Comparison of ENCODE assay signal across 9 mouse cellular contexts in the genomic region with DNA sequence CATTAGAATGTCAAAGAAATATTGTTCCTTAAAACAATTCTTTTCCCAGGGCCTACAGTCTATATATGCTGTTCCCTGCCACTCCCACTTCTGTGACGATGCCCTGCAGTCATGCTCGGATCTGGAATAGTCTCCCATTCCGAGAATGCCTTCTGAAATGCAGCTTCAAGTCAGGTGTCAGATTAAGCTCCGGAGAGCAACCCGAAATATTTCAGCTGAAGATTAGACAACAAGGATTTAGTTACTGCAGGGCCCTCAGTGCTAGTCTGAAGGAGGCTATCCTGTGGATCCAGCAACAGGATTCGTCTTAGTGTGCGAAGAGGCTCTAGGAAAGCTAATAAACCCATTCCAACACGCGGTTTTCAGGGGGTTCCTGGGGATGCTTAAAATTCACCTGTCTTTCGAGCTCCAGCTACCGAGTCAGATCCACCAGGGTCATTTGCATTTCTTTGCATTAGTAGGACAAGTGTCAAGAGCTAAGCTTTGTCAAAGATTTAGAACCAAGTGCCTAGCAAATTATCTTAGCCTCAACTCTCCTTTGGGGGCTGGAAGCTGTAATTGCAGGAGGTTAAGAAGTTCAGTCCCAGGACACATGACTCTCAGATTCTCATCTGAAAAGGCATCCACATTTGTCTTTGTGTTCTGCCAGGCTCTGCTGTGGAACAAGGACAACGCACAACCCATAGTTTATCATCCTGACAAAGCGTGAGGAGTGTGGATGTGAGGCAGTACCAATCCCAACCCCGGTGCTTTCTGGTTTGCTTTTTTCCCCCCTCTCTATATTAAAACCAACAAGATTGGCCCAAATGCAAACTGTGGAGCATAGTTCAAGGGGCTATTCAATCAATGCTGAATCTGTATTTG. TPM values are rescaled to one million over a fixed set of nuclear protein-coding genes. Genes with fewer than 3 reads are reported as not detected.
DNase-seq lines count a peak whose midpoint lies in the region; ATAC-seq and TF ChIP-seq lines count a peak whose summit lies in the region.
"Had no signal": no experiment of that assay in that cellular context is flagged by ENCODE, and none has a peak within 500 bp of the region (broad histone marks: within the 10 kb centered on the region; RNA-seq: fewer than 3 reads in every experiment).

No protein-coding gene starts in this region.

- intact Hi-C loops in heart, postnatal 14 days (cut with DNase I), result loop anchor here (5.0 to 10.0 kb wide), 2 partner anchors 202 to 860 kb away; no protein-coding TSS in a partner anchor

- peaks cover 34% of the 10 kb centered on the region for H3K4me1 ChIP-seq in heart, embryonic 11.5 days (ENCODE audit: control insufficient read depth, insufficient read depth, low read length)
- no peaks in the 10 kb centered on the region for H3K4me1 ChIP-seq in heart, postnatal 0 days (ENCODE audit: control insufficient read depth, insufficient read depth)
- peaks cover 50% of the 10 kb centered on the region for H3K4me1 ChIP-seq in midbrain, embryonic 14.5 days (ENCODE audit: control insufficient read depth, insufficient read depth, low read length)

- no peak for TF ChIP-seq POLR2A in brain, embryonic 14.5 days (IDR thresholded peaks at IDR 0.05; ENCODE audit: borderline replicate concordance, extremely low read depth, insufficient read depth, insufficient read length, poor library complexity, severe bottlenecking)

- peak overlapping the region; percentile 81 for H3K4me3 ChIP-seq in heart, embryonic 11.5 days (ENCODE audit: low read depth, low read length)
- H3K4me3 ChIP-seq in heart, postnatal 0 days (ENCODE audit: low read depth, low read length), result peak overlapping the region; percentile 79
- H3K4me3 ChIP-seq in midbrain, embryonic 14.5 days (replicated peaks; ENCODE audit: low read depth, low read length), result peak overlapping the region; percentile 89

- H3K9me3 ChIP-seq in heart, embryonic 11.5 days (replicated peaks; ENCODE audit: control insufficient read depth, low read length), result no peaks in the 10 kb centered on the region
- no peaks in the 10 kb centered on the region for H3K9me3 ChIP-seq in heart, postnatal 0 days (replicated peaks; ENCODE audit: control insufficient read depth, low read length)
- H3K9me3 ChIP-seq in midbrain, embryonic 14.5 days (ENCODE audit: control insufficient read depth, low read length), result no peaks in the 10 kb centered on the region

- peak overlapping the region; percentile 91 for H3K4me2 ChIP-seq in heart, embryonic 11.5 days
- peak overlapping the region; percentile 96 for H3K4me2 ChIP-seq in heart, postnatal 0 days (ENCODE audit: low read depth, low read length)
- peak overlapping the region; percentile 91 for H3K4me2 ChIP-seq in midbrain, embryonic 14.5 days (ENCODE audit: low read length)

- H3K27ac ChIP-seq in heart, embryonic 11.5 days (ENCODE audit: low read depth, low read length), result no peak overlapping the region
- H3K27ac ChIP-seq in heart, postnatal 0 days (ENCODE audit: low read depth), result no peak overlapping the region
- H3K27ac ChIP-seq in midbrain, embryonic 14.5 days (replicated peaks; ENCODE audit: low read depth, low read length), result peak overlapping the region; percentile 43

- TF ChIP-seq EP300 in heart, postnatal 0 days (IDR thresholded peaks at IDR 0.05; ENCODE audit: low read depth), result no peak

- ATAC-seq in heart, embryonic 11.5 days (replicated peaks; ENCODE audit: insufficient number of reproducible peaks, low FRiP score, low TSS enrichment), result no peak
- no peak for ATAC-seq in heart, postnatal 0 days (ENCODE audit: insufficient read depth, low read depth)
- ATAC-seq in midbrain, embryonic 14.5 days (ENCODE audit: low FRiP score, low TSS enrichment), result no peak
- ATAC-seq in frontal cortex, adult (ENCODE audit: low TSS enrichment), result no peak

- no peak for DNase-seq in heart, postnatal 14 days
- DNase-seq in brain, embryonic 14.5 days (ENCODE audit: low read depth), result peak; percentile 82
- no peak for DNase-seq in heart, postnatal 0 days (ENCODE audit: low spot score)
- DNase-seq in midbrain, embryonic 14.5 days, result peak; percentile 65
- DNase-seq in yolk sac, embryonic 10.5 days (ENCODE audit: low spot score), result no peak
- DNase-seq in right cerebral cortex, postnatal 4 days, result no peak
- DNase-seq: layer of hippocampus, adult 9-11 months had no signal

- WGBS in heart, embryonic 11.5 days (ENCODE audit: insufficient replicate concordance), result 12% methylated on average over 14 of the region's 14 CpGs
- 26% methylated on average over 14 of the region's 14 CpGs for WGBS in heart, postnatal 0 days
- 3% methylated on average over 14 of the region's 14 CpGs for WGBS in midbrain, embryonic 14.5 days

- H3K27me3 ChIP-seq in heart, embryonic 11.5 days (ENCODE audit: control insufficient read depth, insufficient read depth, low read length), result no peaks in the 10 kb centered on the region
- no peaks in the 10 kb centered on the region for H3K27me3 ChIP-seq in heart, postnatal 0 days (ENCODE audit: control insufficient read depth, insufficient read depth, low read length)
- H3K27me3 ChIP-seq in midbrain, embryonic 14.5 days (ENCODE audit: control insufficient read depth, insufficient read depth, low read length), result peaks cover 16% of the 10 kb centered on the region; the same call in 1 of the 2 replicates

- no peak for TF ChIP-seq CTCF in brain, embryonic 14.5 days (IDR thresholded peaks at IDR 0.05; ENCODE audit: borderline replicate concordance, extremely low read depth, insufficient read depth, insufficient read length)
- TF ChIP-seq CTCF in heart, postnatal 0 days (IDR thresholded peaks at IDR 0.05; ENCODE audit: low read depth), result no peak

- no peaks in the 10 kb centered on the region for H3K36me3 ChIP-seq in heart, embryonic 11.5 days (ENCODE audit: control insufficient read depth, insufficient read depth, low read length)
- H3K36me3 ChIP-seq in heart, postnatal 0 days (replicated peaks; ENCODE audit: control insufficient read depth, insufficient read depth, low read length), result no peaks in the 10 kb centered on the region
- no peaks in the 10 kb centered on the region for H3K36me3 ChIP-seq in midbrain, embryonic 14.5 days (ENCODE audit: control insufficient read depth, insufficient read depth, low read length)

- peak overlapping the region; percentile 54; the same call in 1 of the 2 replicates for H3K9ac ChIP-seq in heart, embryonic 11.5 days (ENCODE audit: low read depth, low read length)
- H3K9ac ChIP-seq in heart, postnatal 0 days (replicated peaks; ENCODE audit: low read depth, low read length), result no peak overlapping the region
- peak overlapping the region; percentile 85 for H3K9ac ChIP-seq in midbrain, embryonic 14.5 days (replicated peaks; ENCODE audit: low read length)

RNA-seq across cellular contexts. Expression of gene Efnb2, which starts 4.2 kb away (rescaled TPM):
- polyA plus RNA-seq in heart, embryonic 11.5 days (2014; fragmentation: Nextera tagmentation; extraction: Ambion mirVana), result 18.5 and 19.1 TPM in 2 replicates
- 10 to 100 TPM; 33.5 to 39.9 TPM for total RNA-seq in heart, postnatal 14 days (2021)
- 89.3 and 111 TPM in 2 replicates for polyA plus RNA-seq in brain, embryonic 14.5 days (2012; rRNA removed)
- total RNA-seq in heart, postnatal 0 days (2014; rRNA removed; ENCODE audit: low replicate concordance), result 13.8 and 16.9 TPM in 2 replicates
- polyA plus RNA-seq in heart, postnatal 0 days (2015; fragmentation: Nextera tagmentation; extraction: Ambion mirVana), result 6.2 and 6.8 TPM in 2 replicates
- 14.0 and 17.1 TPM in 2 replicates for polyA plus RNA-seq in midbrain, embryonic 14.5 days (2014; fragmentation: Nextera tagmentation; extraction: Ambion mirVana)

RNA-seq across cellular contexts. Expression of gene Arglu1, which starts 33.5 kb away (rescaled TPM):
- polyA plus RNA-seq in heart, embryonic 11.5 days (2014; fragmentation: Nextera tagmentation; extraction: Ambion mirVana), result 78.4 and 85.9 TPM in 2 replicates
- total RNA-seq in heart, postnatal 14 days (2021), result 10 to 100 TPM; 35.6 to 39.7 TPM
- 201 and 255 TPM in 2 replicates for polyA plus RNA-seq in brain, embryonic 14.5 days (2012; rRNA removed)
- 35.7 and 38.6 TPM in 2 replicates for total RNA-seq in heart, postnatal 0 days (2014; rRNA removed; ENCODE audit: low replicate concordance)
- 62.6 and 68.0 TPM in 2 replicates for polyA plus RNA-seq in heart, postnatal 0 days (2015; fragmentation: Nextera tagmentation; extraction: Ambion mirVana)
- polyA plus RNA-seq in midbrain, embryonic 14.5 days (2014; fragmentation: Nextera tagmentation; extraction: Ambion mirVana), result 179 and 201 TPM in 2 replicates

Comparison
In these comparisons a context has a peak if more than half of its experiments do, and no peak if none do; other contexts are left out.
1. DNase-seq: peak in brain, embryonic 14.5 days (single experiment) and midbrain, embryonic 14.5 days (single experiment); none in heart, postnatal 14 days (0 of 2), heart, postnatal 0 days (single experiment), yolk sac, embryonic 10.5 days (single experiment) and right cerebral cortex, postnatal 4 days (single experiment).
2. Peak in every context shown above with its lines, with median percentiles within 50 percentile points of each other: H3K4me2 ChIP-seq and H3K4me3 ChIP-seq.